ENCODE assay signal across 27 mouse cellular contexts in the genomic region with DNA sequence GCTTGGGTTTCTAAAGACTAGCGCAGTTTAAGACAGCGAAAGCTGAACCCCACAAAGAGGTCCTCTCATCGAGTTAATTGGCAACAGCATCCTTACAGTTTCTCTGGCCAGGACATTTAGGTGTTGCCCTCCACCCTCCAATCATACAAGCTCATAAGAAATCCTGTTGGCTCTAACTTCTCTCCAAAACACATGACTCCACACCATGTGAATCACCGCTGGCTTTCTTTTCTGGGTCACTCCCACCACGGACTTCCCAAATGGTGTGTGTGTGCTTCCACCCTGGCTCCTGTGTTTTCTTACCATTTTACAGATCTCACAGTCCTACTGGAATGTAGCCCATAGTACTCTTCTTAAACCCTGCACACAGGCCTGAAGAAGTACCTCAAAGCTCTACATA.
"Had no signal": no experiment of that assay in that cellular context is flagged by ENCODE, and none has a peak within 500 bp of the region (broad histone marks: within the 10 kb centered on the region; RNA-seq: fewer than 3 reads in every experiment).

No protein-coding gene starts in this region.

- H3K4me1 ChIP-seq: heart, embryonic 13.5 days; heart, embryonic 15.5 days; hindbrain, embryonic 13.5 days; hindbrain, embryonic 15.5 days; kidney, embryonic 15.5 days; limb, embryonic 10.5 days; limb, embryonic 12.5 days; liver, embryonic 13.5 days; liver, embryonic 15.5 days had no signal

- H3K4me2 ChIP-seq: heart, embryonic 11.5 days; heart, embryonic 13.5 days; heart, embryonic 15.5 days; hindbrain, embryonic 13.5 days; hindbrain, embryonic 15.5 days; kidney, embryonic 15.5 days; limb, embryonic 12.5 days; liver, embryonic 11.5 days; liver, embryonic 13.5 days; liver, embryonic 15.5 days had no signal

- ATAC-seq: hindbrain, postnatal 0 days; intestine, embryonic 16.5 days had no signal

- H3K9me3 ChIP-seq: heart, embryonic 15.5 days; kidney, embryonic 15.5 days; limb, embryonic 10.5 days; liver, embryonic 15.5 days had no signal

- H3K9ac ChIP-seq: heart, embryonic 13.5 days; heart, embryonic 15.5 days; hindbrain, embryonic 13.5 days; hindbrain, embryonic 15.5 days; kidney, embryonic 15.5 days; limb, embryonic 12.5 days; liver, embryonic 13.5 days; liver, embryonic 15.5 days had no signal

- H3K27ac ChIP-seq: heart, embryonic 13.5 days; heart, embryonic 15.5 days; hindbrain, embryonic 13.5 days; hindbrain, embryonic 15.5 days; hindbrain, postnatal 0 days; kidney, embryonic 15.5 days; kidney, postnatal 0 days; limb, embryonic 10.5 days; limb, embryonic 12.5 days; liver, embryonic 13.5 days; liver, embryonic 15.5 days had no signal

- H3K36me3 ChIP-seq: heart, embryonic 13.5 days; heart, embryonic 15.5 days; hindbrain, embryonic 13.5 days; hindbrain, embryonic 15.5 days; kidney, embryonic 15.5 days; limb, embryonic 10.5 days; limb, embryonic 12.5 days; liver, embryonic 13.5 days; liver, embryonic 15.5 days had no signal

- DNase-seq: gastrocnemius, postnatal 14 days; gastrocnemius, postnatal 36 days; heart, adult 18-20 months; heart, postnatal 14 days; heart, postnatal 36 days; kidney, adult 11 months; kidney, adult 2 months; kidney, adult 9 months; kidney, postnatal 14 days; kidney, postnatal 36 days; layer of hippocampus, adult 9-11 months; layer of hippocampus, postnatal 36 days; liver; liver, embryonic 13.5 days had no signal

- H3K4me3 ChIP-seq: heart, embryonic 13.5 days; heart, embryonic 15.5 days; hindbrain, embryonic 13.5 days; hindbrain, embryonic 15.5 days; kidney, embryonic 15.5 days; limb, embryonic 10.5 days; limb, embryonic 12.5 days; liver, embryonic 13.5 days; liver, embryonic 15.5 days had no signal

- H3K27me3 ChIP-seq: heart, embryonic 13.5 days; heart, embryonic 15.5 days; hindbrain, embryonic 13.5 days; hindbrain, embryonic 15.5 days; kidney, embryonic 15.5 days; limb, embryonic 12.5 days; liver, embryonic 13.5 days; liver, embryonic 15.5 days had no signal
